Mouse (Mus musculus): ENCODE results near the gene Kcnq1. TPM values are rescaled to one million over a fixed set of nuclear protein-coding genes. Genes with fewer than 3 reads are reported as not detected.
A peak's percentile ranks its signal among the peaks of the same experiment; 100 is the strongest.

The Kcnq1 gene
- polyA plus RNA-seq, 1 experiment from 2014 or later: 9.6 TPM

DNA sequence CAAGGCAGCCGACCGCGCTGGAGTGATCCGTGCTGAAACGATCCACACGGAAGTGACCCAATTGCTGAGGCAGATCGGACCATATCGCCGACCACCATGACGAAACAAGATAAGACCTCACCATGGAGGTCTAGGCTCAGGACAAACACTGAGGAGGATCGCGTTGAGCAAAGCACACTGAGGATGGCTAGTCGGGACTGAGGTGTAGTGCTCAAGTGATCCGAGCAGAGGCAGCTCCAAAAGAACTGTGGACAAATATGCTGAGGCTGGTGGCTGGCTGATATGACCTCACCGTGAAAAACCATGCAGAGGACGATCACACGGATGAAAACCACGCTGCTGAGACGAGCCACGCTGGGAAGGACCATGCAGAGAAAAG lies 189.8 kb downstream of the Kcnq1 start:
- 0 out of 2 replicates have a peak, but pooled peaks cover 2% of the 10 kb centered on the region for H3K36me3 ChIP-seq (ENCODE audit: control insufficient read depth, insufficient read depth, low read length)
- ATAC-seq (ENCODE audit: low read depth): peak; percentile 8; the same call in 1 of the 2 replicates
- H3K27me3 ChIP-seq (ENCODE audit: control insufficient read depth, insufficient read depth, low read depth, low read length): no peaks in the 10 kb centered on the region
- peaks cover 16% of the 10 kb centered on the region for H3K4me1 ChIP-seq (replicated peaks; ENCODE audit: control insufficient read depth, insufficient read depth, low read length)
- H3K27ac ChIP-seq (ENCODE audit: low read length): peak overlapping the region; percentile 73
- WGBS: 51% methylated on average over 20 of the region's 20 CpGs
- H3K4me2 ChIP-seq (ENCODE audit: low read depth, low read length): peak overlapping the region; percentile 59
- peaks cover 15% of the 10 kb centered on the region for H3K9me3 ChIP-seq (ENCODE audit: control insufficient read depth, low read length)
- H3K9ac ChIP-seq (ENCODE audit: low read length): peak overlapping the region; percentile 77
- peak overlapping the region; percentile 68 for H3K4me3 ChIP-seq (ENCODE audit: low read length)

- 63% methylated on average over 17 of the region's 17 CpGs for WGBS
- peak overlapping the region; percentile 59 for H3K4me2 ChIP-seq (ENCODE audit: low read depth, low read length)
- peak; percentile 97 for ATAC-seq (ENCODE audit: low read depth)
Measured at GRCm38 (mm10) chr7:143296384-143296801, 190.2 kb downstream of the Kcnq1 start.

GRCm38 (mm10) chr7:143300037-143300436 lies 193.9 kb downstream of the Kcnq1 start:
- Histone ChIP-seq H3K4me2 (ENCODE audit: low read depth, low read length) (no peak overlapping the region), H3K9ac (ENCODE audit: low read length) (no peak overlapping the region), H3K27me3 (ENCODE audit: control insufficient read depth, insufficient read depth, low read depth, low read length) (no peaks in the 10 kb centered on the region), H3K27ac (ENCODE audit: low read length) (no peak overlapping the region), H3K4me1 (replicated peaks; ENCODE audit: control insufficient read depth, insufficient read depth, low read length) (peaks cover 4% of the 10 kb centered on the region), H3K36me3 (ENCODE audit: control insufficient read depth, insufficient read depth, low read length) (0 out of 2 replicates have a peak, but pooled peaks cover 2% of the 10 kb centered on the region), H3K4me3 (ENCODE audit: low read length) (no peak overlapping the region), H3K9me3 (ENCODE audit: control insufficient read depth, low read length) (peaks cover 11% of the 10 kb centered on the region)
- ATAC-seq (ENCODE audit: low read depth): no peak
- 54% methylated on average over 7 of the region's 7 CpGs for WGBS

More at GRCm38 (mm10) chr7:143296384-143296801, 190.2 kb downstream of the Kcnq1 start:
- Histone ChIP-seq H3K36me3 (ENCODE audit: control insufficient read depth, insufficient read depth, low read length) (0 out of 2 replicates have a peak, but pooled peaks cover 2% of the 10 kb centered on the region), H3K4me1 (replicated peaks; ENCODE audit: control insufficient read depth, insufficient read depth, low read length) (peaks cover 12% of the 10 kb centered on the region), H3K4me3 (ENCODE audit: low read length) (peak overlapping the region; percentile 68), H3K27me3 (ENCODE audit: control insufficient read depth, insufficient read depth, low read depth, low read length) (no peaks in the 10 kb centered on the region), H3K9ac (ENCODE audit: low read length) (peak overlapping the region; percentile 77), H3K27ac (ENCODE audit: low read length) (peak overlapping the region; percentile 73), H3K9me3 (ENCODE audit: control insufficient read depth, low read length) (peaks cover 15% of the 10 kb centered on the region)

DNA sequence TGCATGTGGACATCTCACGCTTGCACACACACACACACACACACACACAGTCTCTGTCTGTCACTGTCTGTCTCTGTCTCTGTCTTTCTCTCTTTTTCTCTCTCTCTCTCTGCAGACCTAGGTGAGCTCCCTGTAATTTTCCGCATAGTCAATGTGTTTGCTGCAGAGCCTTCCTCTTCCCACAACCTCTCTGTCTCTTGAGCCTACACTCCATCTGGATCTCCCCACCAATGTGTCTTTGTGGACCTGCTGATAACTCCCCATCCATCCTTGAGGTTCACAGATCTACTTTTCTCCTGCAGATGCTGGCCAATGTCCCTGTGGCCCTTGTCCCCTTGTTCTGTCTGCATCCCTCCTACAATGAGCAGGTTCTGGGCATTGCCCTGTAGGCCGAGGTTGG lies 194.5 kb downstream of the Kcnq1 start:
- Histone ChIP-seq H3K4me3 (ENCODE audit: low read length) (no peak overlapping the region), H3K27me3 (ENCODE audit: control insufficient read depth, insufficient read depth, low read depth, low read length) (no peaks in the 10 kb centered on the region)
- 94% methylated on average over 3 of the region's 3 CpGs for WGBS

GRCm38 (mm10) chr7:143302156-143302555 lies 196.0 kb downstream of the Kcnq1 start:
- H3K4me1 ChIP-seq (replicated peaks; ENCODE audit: control insufficient read depth, insufficient read depth, low read length): peaks cover 6% of the 10 kb centered on the region
- H3K27me3 ChIP-seq (ENCODE audit: control insufficient read depth, insufficient read depth, low read depth, low read length): no peaks in the 10 kb centered on the region
- H3K4me3 ChIP-seq (ENCODE audit: low read length): no peak overlapping the region
- no peak for ATAC-seq (ENCODE audit: low read depth)
- no peaks in the 10 kb centered on the region for H3K36me3 ChIP-seq (ENCODE audit: control insufficient read depth, insufficient read depth, low read length)
- no peak overlapping the region for H3K4me2 ChIP-seq (ENCODE audit: low read depth, low read length)
- H3K27ac ChIP-seq (ENCODE audit: low read length): no peak overlapping the region
- no peak overlapping the region for H3K9ac ChIP-seq (ENCODE audit: low read length)
- 81% methylated on average over 7 of the region's 7 CpGs for WGBS
- H3K9me3 ChIP-seq (ENCODE audit: control insufficient read depth, low read length): no peaks in the 10 kb centered on the region

More for the DNA sequence above, 194.5 kb downstream of the Kcnq1 start:
- no peak overlapping the region for H3K4me2 ChIP-seq (ENCODE audit: low read depth, low read length)
- H3K27ac ChIP-seq (ENCODE audit: low read length): no peak overlapping the region
- H3K4me1 ChIP-seq (replicated peaks; ENCODE audit: control insufficient read depth, insufficient read depth, low read length): peaks cover 4% of the 10 kb centered on the region
- ATAC-seq (ENCODE audit: low read depth): no peak
- H3K9me3 ChIP-seq (ENCODE audit: control insufficient read depth, low read length): peaks cover 4% of the 10 kb centered on the region
- H3K36me3 ChIP-seq (ENCODE audit: control insufficient read depth, insufficient read depth, low read length): no peaks in the 10 kb centered on the region
- no peak overlapping the region for H3K9ac ChIP-seq (ENCODE audit: low read length)

DNA sequence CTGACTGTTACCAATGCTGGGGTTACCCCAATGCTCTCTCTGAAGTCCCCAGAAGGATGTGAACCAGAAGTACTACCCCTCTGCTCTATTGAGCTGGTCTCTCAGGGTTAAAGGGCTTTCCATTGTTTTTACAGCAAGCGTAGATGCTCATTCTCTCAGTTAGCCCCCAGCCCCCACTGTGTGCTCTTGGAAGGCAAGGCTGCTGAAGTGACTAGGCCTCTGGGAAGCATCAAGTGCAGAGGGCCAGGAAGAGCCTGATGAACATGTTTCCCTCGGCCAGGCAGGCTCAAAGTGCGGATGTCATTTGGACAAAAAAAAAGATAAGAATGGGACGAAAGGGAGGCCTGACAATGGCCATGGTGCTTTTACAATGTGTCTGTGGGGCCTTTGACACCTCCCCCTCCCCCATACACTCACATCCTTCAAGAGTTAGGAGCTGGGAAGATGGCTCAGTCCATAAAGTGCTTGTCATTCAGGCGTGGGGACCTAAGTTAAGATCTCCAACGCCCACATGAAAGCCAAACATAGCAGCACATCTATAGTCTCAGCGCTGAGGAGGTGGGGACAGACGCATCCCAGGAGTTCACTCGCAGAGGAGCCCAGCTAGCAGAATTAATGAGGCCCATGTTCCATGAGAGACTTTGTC lies 196.6 kb downstream of the Kcnq1 start:
- Histone ChIP-seq H3K4me3 (ENCODE audit: low read length) (no peak overlapping the region), H3K27ac (ENCODE audit: low read length) (no peak overlapping the region), H3K27me3 (ENCODE audit: control insufficient read depth, insufficient read depth, low read depth, low read length) (no peaks in the 10 kb centered on the region), H3K9me3 (ENCODE audit: control insufficient read depth, low read length) (no peaks in the 10 kb centered on the region), H3K9ac (ENCODE audit: low read length) (no peak overlapping the region), H3K4me1 (replicated peaks; ENCODE audit: control insufficient read depth, insufficient read depth, low read length) (peaks cover 6% of the 10 kb centered on the region), H3K36me3 (ENCODE audit: control insufficient read depth, insufficient read depth, low read length) (no peaks in the 10 kb centered on the region), H3K4me2 (ENCODE audit: low read depth, low read length) (no peak overlapping the region)
- ATAC-seq (ENCODE audit: low read depth): peak; percentile 41; the same call in 1 of the 2 replicates
- 41% methylated on average over 9 of the region's 9 CpGs for WGBS

- H3K36me3 ChIP-seq (ENCODE audit: control insufficient read depth, insufficient read depth, low read length): no peaks in the 10 kb centered on the region
- 92% methylated on average over 5 of the region's 5 CpGs for WGBS
- no peak overlapping the region for H3K4me3 ChIP-seq (ENCODE audit: low read length)
- H3K9ac ChIP-seq (ENCODE audit: low read length): no peak overlapping the region
- peaks cover 6% of the 10 kb centered on the region for H3K4me1 ChIP-seq (replicated peaks; ENCODE audit: control insufficient read depth, insufficient read depth, low read length)
- H3K27me3 ChIP-seq (ENCODE audit: control insufficient read depth, insufficient read depth, low read depth, low read length): no peaks in the 10 kb centered on the region
- no peak overlapping the region for H3K4me2 ChIP-seq (ENCODE audit: low read depth, low read length)
- H3K27ac ChIP-seq (ENCODE audit: low read length): no peak overlapping the region
- ATAC-seq (ENCODE audit: low read depth): no peak
- H3K9me3 ChIP-seq (ENCODE audit: control insufficient read depth, low read length): no peaks in the 10 kb centered on the region
Measured at GRCm38 (mm10) chr7:143303557-143303956, 197.4 kb downstream of the Kcnq1 start.

GRCm38 (mm10) chr7:143305808-143306207 lies 199.6 kb downstream of the Kcnq1 start:
- Histone ChIP-seq H3K4me2 (ENCODE audit: low read depth, low read length) (no peak overlapping the region; the same call in 1 of the 2 replicates), H3K9ac (ENCODE audit: low read length) (no peak overlapping the region; the same call in 1 of the 2 replicates), H3K4me3 (ENCODE audit: low read length) (no peak overlapping the region), H3K27ac (ENCODE audit: low read length) (peak overlapping the region; percentile 43; the same call in 1 of the 2 replicates), H3K4me1 (replicated peaks; ENCODE audit: control insufficient read depth, insufficient read depth, low read length) (peaks cover 13% of the 10 kb centered on the region), H3K27me3 (ENCODE audit: control insufficient read depth, insufficient read depth, low read depth, low read length) (no peaks in the 10 kb centered on the region), H3K9me3 (ENCODE audit: control insufficient read depth, low read length) (no peaks in the 10 kb centered on the region), H3K36me3 (ENCODE audit: control insufficient read depth, insufficient read depth, low read length) (no peaks in the 10 kb centered on the region)
- 50% methylated on average over 10 of the region's 10 CpGs for WGBS
- ATAC-seq (ENCODE audit: low read depth): peak; percentile 62

DNA sequence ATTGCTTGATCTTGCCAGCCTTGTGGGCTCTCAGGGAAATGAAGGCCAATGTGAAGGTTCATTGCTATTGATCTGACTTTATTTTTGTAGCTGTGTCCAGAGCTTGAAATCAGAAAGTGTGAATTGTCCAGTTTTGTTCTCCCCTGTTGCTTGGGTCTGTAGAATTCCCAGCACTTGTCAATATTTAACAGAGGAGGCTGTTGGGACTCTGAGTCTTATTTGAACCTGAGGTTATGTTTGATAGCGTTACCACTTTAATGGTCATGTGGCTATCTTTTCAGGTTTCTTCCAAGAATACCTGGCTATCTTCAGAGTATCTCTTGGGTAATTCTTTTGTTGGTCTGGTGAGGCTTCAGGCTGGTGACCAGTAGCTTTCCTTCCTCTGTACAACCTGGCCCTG lies 201.8 kb downstream of the Kcnq1 start:
- Histone ChIP-seq H3K4me3 (ENCODE audit: low read length) (no peak overlapping the region), H3K36me3 (ENCODE audit: control insufficient read depth, insufficient read depth, low read length) (no peaks in the 10 kb centered on the region), H3K4me1 (replicated peaks; ENCODE audit: control insufficient read depth, insufficient read depth, low read length) (peaks cover 18% of the 10 kb centered on the region), H3K9me3 (ENCODE audit: control insufficient read depth, low read length) (no peaks in the 10 kb centered on the region), H3K27me3 (ENCODE audit: control insufficient read depth, insufficient read depth, low read depth, low read length) (no peaks in the 10 kb centered on the region), H3K27ac (ENCODE audit: low read length) (no peak overlapping the region), H3K4me2 (ENCODE audit: low read depth, low read length) (no peak overlapping the region), H3K9ac (ENCODE audit: low read length) (no peak overlapping the region)
- ATAC-seq (ENCODE audit: low read depth): no peak
- 93% methylated on average over 1 of the region's 1 CpGs for WGBS

All from lung, embryonic 16.5 days (tissue).